Mouse (Mus musculus): Measurements from ENCODE around the gene Rbm39. TPM values are rescaled to one million over a fixed set of nuclear protein-coding genes. Genes with fewer than 3 reads are reported as not detected.

The Rbm39 gene
- polyA plus RNA-seq, 1 experiment from 2014 or later, result 514 TPM

- H3K36me3 ChIP-seq (ENCODE audit: control insufficient read depth, insufficient read depth, low read length), result peaks cover 8% of the 10 kb centered on the region; the same call in 1 of the 2 replicates
- H3K4me1 ChIP-seq (ENCODE audit: control insufficient read depth, insufficient read depth, low read length), result peaks cover 10% of the 10 kb centered on the region
- H3K4me3 ChIP-seq (replicated peaks; ENCODE audit: low read depth, low read length), result no peak overlapping the region
- no peak overlapping the region for H3K27ac ChIP-seq (replicated peaks; ENCODE audit: low read depth, low read length)
- no peak overlapping the region for H3K4me2 ChIP-seq (ENCODE audit: low read length)
- no peaks in the 10 kb centered on the region for H3K27me3 ChIP-seq (ENCODE audit: control insufficient read depth, insufficient read depth, low read length)
- H3K9ac ChIP-seq (replicated peaks; ENCODE audit: low read length), result no peak overlapping the region
- no peaks in the 10 kb centered on the region for H3K9me3 ChIP-seq (ENCODE audit: control insufficient read depth, low read length)
- 54% methylated on average over 3 of the region's 3 CpGs for WGBS
- DNase-seq, result peak; percentile 45
- no peak for ATAC-seq (ENCODE audit: low FRiP score, low TSS enrichment)
Observed at GRCm38 (mm10) chr2:156199944-156200343, 19.9 kb upstream of the Rbm39 start.

- H3K4me1 ChIP-seq (ENCODE audit: control insufficient read depth, insufficient read depth, low read length), result peaks cover 7% of the 10 kb centered on the region
- H3K9me3 ChIP-seq (ENCODE audit: control insufficient read depth, low read length), result no peaks in the 10 kb centered on the region
- H3K27me3 ChIP-seq (ENCODE audit: control insufficient read depth, insufficient read depth, low read length), result no peaks in the 10 kb centered on the region
- H3K36me3 ChIP-seq (ENCODE audit: control insufficient read depth, insufficient read depth, low read length), result peaks cover 8% of the 10 kb centered on the region; the same call in 1 of the 2 replicates
- H3K9ac ChIP-seq (replicated peaks; ENCODE audit: low read length), result peak overlapping the region; percentile 78
- peak overlapping the region; percentile 96 for H3K27ac ChIP-seq (replicated peaks; ENCODE audit: low read depth, low read length)
- 8% methylated on average over 17 of the region's 17 CpGs for WGBS
- peak; percentile 14 for DNase-seq
- peak overlapping the region; percentile 80 for H3K4me2 ChIP-seq (ENCODE audit: low read length)
- peak overlapping the region; percentile 75 for H3K4me3 ChIP-seq (replicated peaks; ENCODE audit: low read depth, low read length)
- ATAC-seq (ENCODE audit: low FRiP score, low TSS enrichment), result no peak
Observed at GRCm38 (mm10) chr2:156197129-156197911, 17.3 kb upstream of the Rbm39 start.

- Histone ChIP-seq H3K4me3 (replicated peaks; ENCODE audit: low read depth, low read length) (peak within 1 kb of the TSS; percentile 75), H3K36me3 (ENCODE audit: control insufficient read depth, insufficient read depth, low read length) (peaks cover 8% of the 10 kb centered on the region; the same call in 1 of the 2 replicates), H3K4me1 (ENCODE audit: control insufficient read depth, insufficient read depth, low read length) (peaks cover 7% of the 10 kb centered on the region), H3K4me2 (ENCODE audit: low read length) (peak within 1 kb of the TSS; percentile 80), H3K27ac (replicated peaks; ENCODE audit: low read depth, low read length) (peak within 1 kb of the TSS; percentile 96), H3K9me3 (ENCODE audit: control insufficient read depth, low read length) (no peaks in the 10 kb centered on the region), H3K9ac (replicated peaks; ENCODE audit: low read length) (peak within 1 kb of the TSS; percentile 78), H3K27me3 (ENCODE audit: control insufficient read depth, insufficient read depth, low read length) (no peaks in the 10 kb centered on the region)
- ATAC-seq (ENCODE audit: low FRiP score, low TSS enrichment) (peak; percentile 99), DNase-seq (peak; percentile 98)
- under 1% methylated on average over 73 of the region's 88 CpGs for WGBS
Observed at GRCm38 (mm10) chr2:156196302-156197128, 16.5 kb upstream of the Rbm39 start, which contains the start of gene Phf20. TSS of gene Phf20 (plus strand) at chr2:156196466.

GRCm38 (mm10) chr2:156194571-156194970, 14.5 kb upstream of the Rbm39 start:
- Histone ChIP-seq H3K9ac (replicated peaks; ENCODE audit: low read length) (no peak overlapping the region), H3K27me3 (ENCODE audit: control insufficient read depth, insufficient read depth, low read length) (no peaks in the 10 kb centered on the region), H3K4me1 (ENCODE audit: control insufficient read depth, insufficient read depth, low read length) (peaks cover 7% of the 10 kb centered on the region), H3K4me3 (replicated peaks; ENCODE audit: low read depth, low read length) (no peak overlapping the region), H3K27ac (replicated peaks; ENCODE audit: low read depth, low read length) (no peak overlapping the region), H3K4me2 (ENCODE audit: low read length) (no peak overlapping the region), H3K36me3 (ENCODE audit: control insufficient read depth, insufficient read depth, low read length) (no peaks in the 10 kb centered on the region), H3K9me3 (ENCODE audit: control insufficient read depth, low read length) (no peaks in the 10 kb centered on the region)
- no peak for ATAC-seq (ENCODE audit: low FRiP score, low TSS enrichment)
- DNase-seq, result no peak

DNA sequence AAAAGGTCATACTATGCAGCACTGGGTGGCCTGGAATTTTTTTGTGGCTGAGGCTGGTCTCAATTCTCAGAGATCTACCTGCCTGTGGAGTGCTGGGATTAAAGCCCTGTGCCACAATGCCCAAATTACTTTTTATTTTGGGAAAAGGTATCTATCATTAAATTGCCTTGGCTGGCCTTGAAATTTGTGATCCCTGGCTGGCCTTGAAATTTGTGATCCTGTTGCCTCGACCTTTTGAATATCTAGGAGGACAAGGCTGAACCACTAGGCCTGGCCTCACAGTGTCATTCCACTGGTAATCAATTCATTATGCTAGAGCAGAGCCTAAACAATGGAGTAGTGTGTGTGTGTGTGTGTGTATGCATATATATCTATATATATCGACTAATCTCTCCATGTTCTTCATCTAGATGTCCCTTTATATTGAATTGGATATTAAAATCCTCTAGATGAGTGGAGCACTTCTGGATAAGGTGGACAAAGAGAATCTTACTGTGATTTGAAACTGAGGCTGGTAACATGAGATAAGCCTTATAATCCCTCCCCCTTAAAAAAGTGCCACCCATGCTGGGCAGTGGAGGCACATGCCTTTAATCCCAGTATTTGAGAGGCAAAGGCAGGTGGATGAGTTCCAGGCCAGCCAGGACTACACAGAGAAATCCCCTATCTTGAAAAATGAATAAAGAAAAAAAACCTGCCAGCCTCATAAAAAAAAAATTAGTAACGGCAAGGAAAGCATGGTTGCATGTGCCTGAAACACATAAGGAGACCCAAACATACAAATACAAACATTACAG, 13.2 kb upstream of the Rbm39 start:
- ATAC-seq (ENCODE audit: low FRiP score, low TSS enrichment) (no peak), DNase-seq (no peak)
- WGBS, result 77% methylated on average over 3 of the region's 3 CpGs
- Histone ChIP-seq H3K4me1 (ENCODE audit: control insufficient read depth, insufficient read depth, low read length) (peaks cover 7% of the 10 kb centered on the region), H3K27me3 (ENCODE audit: control insufficient read depth, insufficient read depth, low read length) (no peaks in the 10 kb centered on the region), H3K27ac (replicated peaks; ENCODE audit: low read depth, low read length) (no peak overlapping the region), H3K4me3 (replicated peaks; ENCODE audit: low read depth, low read length) (no peak overlapping the region), H3K4me2 (ENCODE audit: low read length) (no peak overlapping the region), H3K9ac (replicated peaks; ENCODE audit: low read length) (no peak overlapping the region), H3K9me3 (ENCODE audit: control insufficient read depth, low read length) (no peaks in the 10 kb centered on the region), H3K36me3 (ENCODE audit: control insufficient read depth, insufficient read depth, low read length) (no peaks in the 10 kb centered on the region)

DNA sequence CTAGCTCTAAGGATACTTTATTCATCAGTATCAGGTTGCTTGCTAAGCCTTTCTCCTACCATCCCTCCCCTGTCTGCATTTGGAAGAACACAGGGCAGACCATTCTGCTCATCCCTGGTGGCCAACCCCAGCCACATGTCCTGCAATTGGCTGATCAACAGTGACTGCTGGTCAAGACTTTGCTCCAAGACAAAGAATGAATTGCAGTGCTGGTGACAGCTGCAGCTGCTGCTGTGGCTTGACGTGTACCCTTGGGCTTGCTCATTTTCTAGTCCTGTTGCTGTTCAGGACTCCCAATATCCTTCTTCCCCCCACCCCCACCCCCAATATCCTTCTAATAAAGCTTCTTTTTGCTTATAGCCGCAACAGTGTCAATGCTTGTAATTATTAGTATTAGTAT, 12.0 kb upstream of the Rbm39 start:
- no peaks in the 10 kb centered on the region; the same call in 1 of the 2 replicates for H3K4me1 ChIP-seq (ENCODE audit: control insufficient read depth, insufficient read depth, low read length)

GRCm38 (mm10) chr2:156191540-156191939, 11.5 kb upstream of the Rbm39 start:
- no peak for ATAC-seq (ENCODE audit: low FRiP score, low TSS enrichment)
- no peaks in the 10 kb centered on the region for H3K27me3 ChIP-seq (ENCODE audit: control insufficient read depth, insufficient read depth, low read length)
- WGBS, result 95% methylated on average over 2 of the region's 2 CpGs
- DNase-seq, result no peak
- H3K27ac ChIP-seq (replicated peaks; ENCODE audit: low read depth, low read length), result no peak overlapping the region
- no peak overlapping the region for H3K4me2 ChIP-seq (ENCODE audit: low read length)
- no peaks in the 10 kb centered on the region for H3K9me3 ChIP-seq (ENCODE audit: control insufficient read depth, low read length)
- no peak overlapping the region for H3K9ac ChIP-seq (replicated peaks; ENCODE audit: low read length)
- H3K4me3 ChIP-seq (replicated peaks; ENCODE audit: low read depth, low read length), result no peak overlapping the region
- H3K36me3 ChIP-seq (ENCODE audit: control insufficient read depth, insufficient read depth, low read length), result no peaks in the 10 kb centered on the region
- H3K4me1 ChIP-seq (ENCODE audit: control insufficient read depth, insufficient read depth, low read length), result no peaks in the 10 kb centered on the region; the same call in 1 of the 2 replicates

More for the DNA sequence above, 12.0 kb upstream of the Rbm39 start:
- DNase-seq (no peak), ATAC-seq (ENCODE audit: low FRiP score, low TSS enrichment) (no peak)
- WGBS, result 66% methylated on average over 2 of the region's 2 CpGs
- no peak overlapping the region for H3K9ac ChIP-seq (replicated peaks; ENCODE audit: low read length)
- H3K4me2 ChIP-seq (ENCODE audit: low read length), result no peak overlapping the region
- no peak overlapping the region for H3K27ac ChIP-seq (replicated peaks; ENCODE audit: low read depth, low read length)
- H3K9me3 ChIP-seq (ENCODE audit: control insufficient read depth, low read length), result no peaks in the 10 kb centered on the region
- H3K4me3 ChIP-seq (replicated peaks; ENCODE audit: low read depth, low read length), result no peak overlapping the region
- H3K36me3 ChIP-seq (ENCODE audit: control insufficient read depth, insufficient read depth, low read length), result no peaks in the 10 kb centered on the region
- H3K27me3 ChIP-seq (ENCODE audit: control insufficient read depth, insufficient read depth, low read length), result no peaks in the 10 kb centered on the region
